Mouse (Mus musculus): ENCODE results near the gene Rgl1. TPM values are rescaled to one million over a fixed set of nuclear protein-coding genes. Genes with fewer than 3 reads are reported as not detected.

Rgl1 gene
- polyA plus RNA-seq, 1 experiment from 2014 or later = 26.3 TPM

- DNase-seq (ENCODE audit: low spot score) (no peak), ATAC-seq (replicated peaks; ENCODE audit: low FRiP score) (no peak)
- H3K27ac ChIP-seq (ENCODE audit: low read depth, low read length) = no peak overlapping the region
- no peak overlapping the region for H3K9ac ChIP-seq (ENCODE audit: low read depth, low read length)
- peaks cover 7% of the 10 kb centered on the region; the same call in 1 of the 2 replicates for H3K4me1 ChIP-seq (replicated peaks; ENCODE audit: control insufficient read depth, insufficient read depth, low read length)
- 55% methylated on average over 14 of the region's 14 CpGs for WGBS
- no peaks in the 10 kb centered on the region for H3K27me3 ChIP-seq (replicated peaks; ENCODE audit: control insufficient read depth, insufficient read depth, low read length)
- H3K36me3 ChIP-seq (ENCODE audit: control insufficient read depth, insufficient read depth, low read length) = no peaks in the 10 kb centered on the region; the same call in 1 of the 2 replicates
- no peak overlapping the region for H3K4me3 ChIP-seq (ENCODE audit: low read depth, low read length)
- H3K4me2 ChIP-seq = no peak overlapping the region
- H3K9me3 ChIP-seq (ENCODE audit: control insufficient read depth, low read length) = no peaks in the 10 kb centered on the region
Measured at GRCm38 (mm10) chr1:152556576-152557281, 209.4 kb downstream of the Rgl1 start.

GRCm38 (mm10) chr1:152555944-152556573 is 210.1 kb downstream of the Rgl1 start:
- Histone ChIP-seq H3K9me3 (ENCODE audit: control insufficient read depth, low read length) (no peaks in the 10 kb centered on the region), H3K4me2 (no peak overlapping the region), H3K36me3 (ENCODE audit: control insufficient read depth, insufficient read depth, low read length) (no peaks in the 10 kb centered on the region; the same call in 1 of the 2 replicates), H3K27me3 (replicated peaks; ENCODE audit: control insufficient read depth, insufficient read depth, low read length) (no peaks in the 10 kb centered on the region), H3K4me3 (ENCODE audit: low read depth, low read length) (no peak overlapping the region), H3K9ac (ENCODE audit: low read depth, low read length) (no peak overlapping the region), H3K4me1 (replicated peaks; ENCODE audit: control insufficient read depth, insufficient read depth, low read length) (peaks cover 7% of the 10 kb centered on the region; the same call in 1 of the 2 replicates), H3K27ac (ENCODE audit: low read depth, low read length) (peak overlapping the region; percentile 21)
- WGBS = 38% methylated on average over 7 of the region's 7 CpGs
- ATAC-seq (replicated peaks; ENCODE audit: low FRiP score) (no peak), DNase-seq (ENCODE audit: low spot score) (peak; percentile 41)

GRCm38 (mm10) chr1:152553912-152554547 is 212.1 kb downstream of the Rgl1 start:
- H3K4me1 ChIP-seq (replicated peaks; ENCODE audit: control insufficient read depth, insufficient read depth, low read length) = peaks cover 7% of the 10 kb centered on the region; the same call in 1 of the 2 replicates
- 72% methylated on average over 15 of the region's 15 CpGs for WGBS

GRCm38 (mm10) chr1:152550973-152551372 is 215.2 kb downstream of the Rgl1 start:
- 71% methylated on average over 3 of the region's 3 CpGs for WGBS
- H3K36me3 ChIP-seq (ENCODE audit: control insufficient read depth, insufficient read depth, low read length) = no peaks in the 10 kb centered on the region; the same call in 1 of the 2 replicates
- no peak overlapping the region for H3K9ac ChIP-seq (ENCODE audit: low read depth, low read length)
- no peaks in the 10 kb centered on the region for H3K27me3 ChIP-seq (replicated peaks; ENCODE audit: control insufficient read depth, insufficient read depth, low read length)
- ATAC-seq (replicated peaks; ENCODE audit: low FRiP score) (no peak), DNase-seq (ENCODE audit: low spot score) (no peak)
- peaks cover 2% of the 10 kb centered on the region; the same call in 1 of the 2 replicates for H3K4me1 ChIP-seq (replicated peaks; ENCODE audit: control insufficient read depth, insufficient read depth, low read length)
- no peak overlapping the region for H3K4me2 ChIP-seq
- H3K27ac ChIP-seq (ENCODE audit: low read depth, low read length) = no peak overlapping the region
- no peak overlapping the region for H3K4me3 ChIP-seq (ENCODE audit: low read depth, low read length)
- H3K9me3 ChIP-seq (ENCODE audit: control insufficient read depth, low read length) = no peaks in the 10 kb centered on the region

More at GRCm38 (mm10) chr1:152553912-152554547, 212.1 kb downstream of the Rgl1 start:
- Histone ChIP-seq H3K4me2 (no peak overlapping the region), H3K36me3 (ENCODE audit: control insufficient read depth, insufficient read depth, low read length) (no peaks in the 10 kb centered on the region; the same call in 1 of the 2 replicates), H3K27ac (ENCODE audit: low read depth, low read length) (no peak overlapping the region; the same call in 1 of the 2 replicates), H3K4me3 (ENCODE audit: low read depth, low read length) (no peak overlapping the region), H3K9me3 (ENCODE audit: control insufficient read depth, low read length) (no peaks in the 10 kb centered on the region), H3K9ac (ENCODE audit: low read depth, low read length) (no peak overlapping the region), H3K27me3 (replicated peaks; ENCODE audit: control insufficient read depth, insufficient read depth, low read length) (no peaks in the 10 kb centered on the region)
- DNase-seq (ENCODE audit: low spot score) = no peak
- no peak for ATAC-seq (replicated peaks; ENCODE audit: low FRiP score)

GRCm38 (mm10) chr1:152550544-152550943 is 215.6 kb downstream of the Rgl1 start:
- H3K4me1 ChIP-seq (replicated peaks; ENCODE audit: control insufficient read depth, insufficient read depth, low read length) = 0 out of 2 replicates have a peak, but pooled peaks cover under 1% of the 10 kb centered on the region
- no peak overlapping the region for H3K27ac ChIP-seq (ENCODE audit: low read depth, low read length)
- no peaks in the 10 kb centered on the region for H3K9me3 ChIP-seq (ENCODE audit: control insufficient read depth, low read length)
- H3K27me3 ChIP-seq (replicated peaks; ENCODE audit: control insufficient read depth, insufficient read depth, low read length) = no peaks in the 10 kb centered on the region
- no peak overlapping the region for H3K4me3 ChIP-seq (ENCODE audit: low read depth, low read length)
- 67% methylated on average over 2 of the region's 2 CpGs for WGBS
- no peak overlapping the region for H3K4me2 ChIP-seq
- H3K9ac ChIP-seq (ENCODE audit: low read depth, low read length) = no peak overlapping the region
- no peaks in the 10 kb centered on the region; the same call in 1 of the 2 replicates for H3K36me3 ChIP-seq (ENCODE audit: control insufficient read depth, insufficient read depth, low read length)
- DNase-seq (ENCODE audit: low spot score) (no peak), ATAC-seq (replicated peaks; ENCODE audit: low FRiP score) (no peak)

GRCm38 (mm10) chr1:152549061-152549738 is 217.0 kb downstream of the Rgl1 start:
- ATAC-seq (replicated peaks; ENCODE audit: low FRiP score) = no peak
- H3K27me3 ChIP-seq (replicated peaks; ENCODE audit: control insufficient read depth, insufficient read depth, low read length) = no peaks in the 10 kb centered on the region
- no peak overlapping the region for H3K9ac ChIP-seq (ENCODE audit: low read depth, low read length)
- H3K4me2 ChIP-seq = no peak overlapping the region
- no peaks in the 10 kb centered on the region for H3K9me3 ChIP-seq (ENCODE audit: control insufficient read depth, low read length)
- WGBS = 85% methylated on average over 13 of the region's 13 CpGs
- no peaks in the 10 kb centered on the region; the same call in 1 of the 2 replicates for H3K36me3 ChIP-seq (ENCODE audit: control insufficient read depth, insufficient read depth, low read length)
- no peak overlapping the region for H3K4me3 ChIP-seq (ENCODE audit: low read depth, low read length)
- H3K27ac ChIP-seq (ENCODE audit: low read depth, low read length) = no peak overlapping the region
- DNase-seq (ENCODE audit: low spot score) = no peak
- H3K4me1 ChIP-seq (replicated peaks; ENCODE audit: control insufficient read depth, insufficient read depth, low read length) = no peaks in the 10 kb centered on the region

GRCm38 (mm10) chr1:152543449-152544159 is 222.5 kb downstream of the Rgl1 start:
- Histone ChIP-seq H3K4me1 (replicated peaks; ENCODE audit: control insufficient read depth, insufficient read depth, low read length) (no peaks in the 10 kb centered on the region), H3K27ac (ENCODE audit: low read depth, low read length) (no peak overlapping the region), H3K27me3 (replicated peaks; ENCODE audit: control insufficient read depth, insufficient read depth, low read length) (no peaks in the 10 kb centered on the region), H3K4me3 (ENCODE audit: low read depth, low read length) (no peak overlapping the region), H3K9ac (ENCODE audit: low read depth, low read length) (no peak overlapping the region), H3K9me3 (ENCODE audit: control insufficient read depth, low read length) (no peaks in the 10 kb centered on the region), H3K4me2 (no peak overlapping the region), H3K36me3 (ENCODE audit: control insufficient read depth, insufficient read depth, low read length) (no peaks in the 10 kb centered on the region)
- ATAC-seq (replicated peaks; ENCODE audit: low FRiP score) (no peak), DNase-seq (ENCODE audit: low spot score) (no peak)
- 73% methylated on average over 2 of the region's 2 CpGs for WGBS
